Comparison of ENCODE assay signal across 23 mouse cellular contexts in genomic region chr5:67643537-67644255, GRCm38 (mm10). TPM values are rescaled to one million over a fixed set of nuclear protein-coding genes. Genes with fewer than 3 reads are reported as not detected.
DNase-seq lines count a peak whose midpoint lies in the region; ATAC-seq lines count a peak whose summit lies in the region.
"Had no signal": no experiment of that assay in that cellular context is flagged by ENCODE, and none has a peak within 500 bp of the region (broad histone marks: within the 10 kb centered on the region; RNA-seq: fewer than 3 reads in every experiment).

No protein-coding gene starts in this region.

- H3K9ac ChIP-seq in intestine, embryonic 14.5 days (ENCODE audit: low read length) = no peak overlapping the region
- no peak overlapping the region for H3K9ac ChIP-seq in intestine, embryonic 16.5 days (ENCODE audit: low read depth, low read length)
- H3K9ac ChIP-seq: forebrain, embryonic 13.5 days; forebrain, postnatal 0 days; hindbrain, embryonic 13.5 days had no signal

- H3K9me3 ChIP-seq in intestine, embryonic 14.5 days (ENCODE audit: control insufficient read depth, low read length) = no peaks in the 10 kb centered on the region
- H3K9me3 ChIP-seq in intestine, embryonic 16.5 days (ENCODE audit: control insufficient read depth, low read length) = no peaks in the 10 kb centered on the region
- H3K9me3 ChIP-seq: embryonic facial prominence, embryonic 10.5 days; forebrain, embryonic 13.5 days; heart, embryonic 10.5 days; hindbrain, embryonic 13.5 days had no signal

- no peak for DNase-seq in frontal cortex, postnatal 25 days (ENCODE audit: low spot score in 2 of 2)
- DNase-seq in intestine, embryonic 14.5 days (ENCODE audit: low spot score) = peak; percentile 32
- peak; percentile 42 for DNase-seq in right cerebral cortex, adult 18-20 months
- DNase-seq in right cerebral cortex, postnatal 4 days = no peak
- peak; percentile 55 for DNase-seq in brain, adult 2 months (ENCODE audit: low read depth, low spot score)
- DNase-seq in kidney, postnatal 14 days = no peak
- DNase-seq: adrenal gland, postnatal 14 days; cerebellum, adult 18-20 months; cerebellum, adult 9-11 months; forebrain, postnatal 0 days; gastrocnemius, postnatal 36 days; heart, adult 18-20 months; heart, postnatal 14 days had no signal

- 93% methylated on average over 5 of the region's 5 CpGs for WGBS in intestine, embryonic 14.5 days
- WGBS in intestine, embryonic 16.5 days = 88% methylated on average over 5 of the region's 5 CpGs

- H3K4me3 ChIP-seq in intestine, embryonic 14.5 days (ENCODE audit: low read depth, low read length) = no peak overlapping the region
- no peak overlapping the region for H3K4me3 ChIP-seq in intestine, embryonic 16.5 days (ENCODE audit: low read length)
- H3K4me3 ChIP-seq: embryonic facial prominence, embryonic 10.5 days; forebrain, embryonic 13.5 days; heart, embryonic 10.5 days; hindbrain, embryonic 13.5 days had no signal

- no peaks in the 10 kb centered on the region for H3K27me3 ChIP-seq in intestine, embryonic 14.5 days (replicated peaks; ENCODE audit: control insufficient read depth, insufficient read depth, low read length)
- H3K27me3 ChIP-seq in intestine, embryonic 16.5 days (replicated peaks; ENCODE audit: control insufficient read depth, insufficient read depth, low read length) = no peaks in the 10 kb centered on the region
- H3K27me3 ChIP-seq: forebrain, embryonic 13.5 days; Patski had no signal

- no peak overlapping the region for H3K27ac ChIP-seq in intestine, embryonic 14.5 days (ENCODE audit: low read depth)
- H3K27ac ChIP-seq in intestine, embryonic 16.5 days (ENCODE audit: low read length) = no peak overlapping the region
- H3K27ac ChIP-seq: embryonic facial prominence, embryonic 10.5 days; forebrain, embryonic 13.5 days; heart, embryonic 10.5 days; hindbrain, embryonic 13.5 days; hindbrain, postnatal 0 days had no signal

- no peak overlapping the region for H3K4me2 ChIP-seq in intestine, embryonic 14.5 days (ENCODE audit: low read length)
- H3K4me2 ChIP-seq in intestine, embryonic 16.5 days (ENCODE audit: low read depth, low read length) = no peak overlapping the region
- H3K4me2 ChIP-seq: forebrain, embryonic 13.5 days; hindbrain, embryonic 13.5 days had no signal

- H3K36me3 ChIP-seq in intestine, embryonic 14.5 days (ENCODE audit: control insufficient read depth, insufficient read depth, low read length) = no peaks in the 10 kb centered on the region; the same call in 1 of the 2 replicates
- no peaks in the 10 kb centered on the region for H3K36me3 ChIP-seq in intestine, embryonic 16.5 days (ENCODE audit: control insufficient read depth, insufficient read depth, low read length)
- H3K36me3 ChIP-seq: embryonic facial prominence, embryonic 10.5 days; heart, embryonic 10.5 days had no signal

- peaks cover 6% of the 10 kb centered on the region; the same call in 1 of the 2 replicates for H3K4me1 ChIP-seq in intestine, embryonic 14.5 days (replicated peaks; ENCODE audit: control insufficient read depth, insufficient read depth, low read length)
- H3K4me1 ChIP-seq in intestine, embryonic 16.5 days (ENCODE audit: control insufficient read depth, insufficient read depth, low read length) = no peaks in the 10 kb centered on the region
- H3K4me1 ChIP-seq: forebrain, embryonic 13.5 days; heart, embryonic 10.5 days had no signal

- peak; percentile 69 for ATAC-seq in frontal cortex, adult (ENCODE audit: low TSS enrichment)
- ATAC-seq in intestine, embryonic 14.5 days (replicated peaks; ENCODE audit: low FRiP score, low TSS enrichment, low read depth) = no peak
- ATAC-seq in intestine, embryonic 16.5 days = no peak
- ATAC-seq: activated CD4-positive, CD25-positive, alpha-beta regulatory T cell, adult 4 months; forebrain, embryonic 13.5 days; forebrain, postnatal 0 days; hindbrain, postnatal 0 days; Patski had no signal

RNA-seq across cellular contexts. Expression of gene Shisa3, which starts 36.0 kb away (rescaled TPM):
- polyA plus RNA-seq in intestine, embryonic 14.5 days (2014; fragmentation: Nextera tagmentation; extraction: Ambion mirVana) = 15.2 and 17.1 TPM in 2 replicates
- polyA plus RNA-seq in intestine, embryonic 16.5 days (2015; fragmentation: Nextera tagmentation; extraction: Ambion mirVana) = 14.2 and 15.1 TPM in 2 replicates
- polyA plus RNA-seq: C2C12, Patski had no signal

Comparison
In these comparisons a context has a peak if more than half of its experiments do, and no peak if none do; other contexts are left out.
1. DNase-seq: peak in intestine, embryonic 14.5 days (single experiment), right cerebral cortex, adult 18-20 months (single experiment) and brain, adult 2 months (single experiment); none in frontal cortex, postnatal 25 days (0 of 2), right cerebral cortex, postnatal 4 days (single experiment) and kidney, postnatal 14 days (single experiment).